Mouse (Mus musculus) thymus, adult 18-20 months (tissue): ENCODE results near the gene Gm13691.
"Not testable (repeated sequence)": the region's sequence is repeated elsewhere in the genome, so short reads cannot be mapped to it uniquely, and the experiment has no call there.

Experiments
- DNase-seq, 2 experiments: peaks; one replicate each; pipeline ENCODE4 v3.0.0; 2022; ENCODE audit warnings: mixed read lengths in 2 of 2

Gm13691 gene

GRCm38 (mm10) chr2:83990253-83990652, at the start of gene Gm13691:
Gene Gm13691, plus strand, starts transcription at chr2:83990553.
- DNase-seq = not testable (repeated sequence)

GRCm38 (mm10) chr2:83940931-83941361, 49.4 kb upstream of the Gm13691 start, which contains the start of gene Zswim2:
Gene Zswim2, minus strand, starts transcription at chr2:83941228.
- no peak for DNase-seq

GRCm38 (mm10) chr2:83941378-83941777, 49.0 kb upstream of the Gm13691 start:
- no peak for DNase-seq

GRCm38 (mm10) chr2:83941792-83942191, 48.6 kb upstream of the Gm13691 start:
- no peak for DNase-seq

- DNase-seq = not testable (repeated sequence)
Observed at GRCm38 (mm10) chr2:83955393-83955792, 35.0 kb upstream of the Gm13691 start, which contains the start of gene Gm13698. Gene Gm13698, plus strand, starts transcription at chr2:83955693.

- DNase-seq = not testable (repeated sequence)
Observed at GRCm38 (mm10) chr2:83961203-83961602, 29.1 kb upstream of the Gm13691 start, which contains the start of gene Gm13693. Gene Gm13693, plus strand, starts transcription at chr2:83961503.

- not testable (repeated sequence) for DNase-seq
Observed at GRCm38 (mm10) chr2:83967013-83967412, 23.3 kb upstream of the Gm13691 start, which contains the start of gene Gm13695. Gene Gm13695, plus strand, starts transcription at chr2:83967313.

- not testable (repeated sequence) for DNase-seq
Observed at GRCm38 (mm10) chr2:83972823-83973222, 17.5 kb upstream of the Gm13691 start, which contains the start of gene Gm13696. Gene Gm13696, plus strand, starts transcription at chr2:83973123.

- DNase-seq = not testable (repeated sequence)
Observed at GRCm38 (mm10) chr2:83978633-83979032, 11.7 kb upstream of the Gm13691 start, which contains the start of gene Gm13694. Gene Gm13694, plus strand, starts transcription at chr2:83978933.

- not testable (repeated sequence) for DNase-seq
Observed at GRCm38 (mm10) chr2:83984443-83984842, 5.9 kb upstream of the Gm13691 start, which contains the start of gene Gm13697. Gene Gm13697, plus strand, starts transcription at chr2:83984743.

- peak; percentile 10 to 52 for DNase-seq
Observed at GRCm38 (mm10) chr2:83993639-83994255, 3.4 kb downstream of the Gm13691 start.

- peak; percentile 5 to 31 for DNase-seq
Observed at GRCm38 (mm10) chr2:83994526-83994925, 4.2 kb downstream of the Gm13691 start.

GRCm38 (mm10) chr2:84008913-84009312, 18.6 kb downstream of the Gm13691 start:
- no peak for DNase-seq

- no peak for DNase-seq
Observed at GRCm38 (mm10) chr2:84009818-84010217, 19.5 kb downstream of the Gm13691 start.

GRCm38 (mm10) chr2:84014572-84014971, 24.2 kb downstream of the Gm13691 start:
- no peak for DNase-seq

GRCm38 (mm10) chr2:84016291-84016690, 25.9 kb downstream of the Gm13691 start:
- DNase-seq = not testable (repeated sequence)

GRCm38 (mm10) chr2:84018330-84018729, 28.0 kb downstream of the Gm13691 start:
- no peak for DNase-seq

GRCm38 (mm10) chr2:84019519-84020305, 29.4 kb downstream of the Gm13691 start:
- DNase-seq = peak in 1 of 2 experiments; percentile 19

GRCm38 (mm10) chr2:84021930-84022329, 31.6 kb downstream of the Gm13691 start:
- no peak for DNase-seq

- peak; percentile 7 to 21 for DNase-seq
Observed at GRCm38 (mm10) chr2:84022905-84023304, 32.6 kb downstream of the Gm13691 start.

GRCm38 (mm10) chr2:84023319-84023718, 33.0 kb downstream of the Gm13691 start:
- DNase-seq = no peak

- no peak for DNase-seq
Observed at GRCm38 (mm10) chr2:84025217-84025616, 34.9 kb downstream of the Gm13691 start.

- no peak for DNase-seq
Observed at GRCm38 (mm10) chr2:84032505-84032904, 42.2 kb downstream of the Gm13691 start.
